24 mouse cellular contexts compared by ENCODE assay signal in genomic region chr7:133863151-133863550, GRCm38 (mm10).
A peak's percentile ranks its signal among the peaks of the same experiment; 100 is the strongest.
DNase-seq lines count a peak whose midpoint lies in the region; ATAC-seq and TF ChIP-seq lines count a peak whose summit lies in the region.
"Had no signal": no experiment of that assay in that cellular context is flagged by ENCODE, and none has a peak within 500 bp of the region (broad histone marks: within the 10 kb centered on the region; RNA-seq: fewer than 3 reads in every experiment).

No protein-coding gene starts in this region.

- no peak overlapping the region for H3K4me3 ChIP-seq in forebrain, embryonic 12.5 days (replicated peaks)
- no peak overlapping the region for H3K4me3 ChIP-seq in forebrain, embryonic 15.5 days
- no peak overlapping the region for H3K4me3 ChIP-seq in lung, postnatal 0 days (ENCODE audit: low read depth, low read length)
- H3K4me3 ChIP-seq: erythroblast, embryonic 14.5 days; hindbrain, embryonic 12.5 days; liver, embryonic 15.5 days; midbrain, embryonic 13.5 days; neural tube, embryonic 13.5 days had no signal

- H3K36me3 ChIP-seq in forebrain, embryonic 12.5 days (replicated peaks), result no peaks in the 10 kb centered on the region
- H3K36me3 ChIP-seq in forebrain, embryonic 15.5 days, result no peaks in the 10 kb centered on the region
- H3K36me3 ChIP-seq in lung, postnatal 0 days (ENCODE audit: insufficient read depth, low read length), result no peaks in the 10 kb centered on the region
- H3K36me3 ChIP-seq: hindbrain, embryonic 12.5 days; liver, embryonic 15.5 days; midbrain, embryonic 13.5 days; neural tube, embryonic 13.5 days had no signal

- no peaks in the 10 kb centered on the region for H3K9me3 ChIP-seq in forebrain, embryonic 12.5 days
- no peaks in the 10 kb centered on the region for H3K9me3 ChIP-seq in forebrain, embryonic 15.5 days
- no peaks in the 10 kb centered on the region for H3K9me3 ChIP-seq in lung, postnatal 0 days (ENCODE audit: low read length)
- H3K9me3 ChIP-seq: hindbrain, embryonic 12.5 days; liver, embryonic 15.5 days; midbrain, embryonic 13.5 days; neural tube, embryonic 13.5 days had no signal

- no peak for TF ChIP-seq EP300 in lung, postnatal 0 days (IDR thresholded peaks at IDR 0.05)

- H3K4me2 ChIP-seq in forebrain, embryonic 12.5 days, result no peak overlapping the region
- H3K4me2 ChIP-seq in forebrain, embryonic 15.5 days (replicated peaks), result no peak overlapping the region
- H3K4me2 ChIP-seq in lung, postnatal 0 days (replicated peaks; ENCODE audit: low read depth, low read length), result no peak overlapping the region
- H3K4me2 ChIP-seq: heart, embryonic 11.5 days; hindbrain, embryonic 12.5 days; liver, embryonic 15.5 days; midbrain, embryonic 13.5 days; neural tube, embryonic 13.5 days had no signal

- H3K27ac ChIP-seq in forebrain, embryonic 12.5 days, result peak overlapping the region; percentile 26; the same call in 1 of the 2 replicates
- H3K27ac ChIP-seq in forebrain, embryonic 15.5 days (replicated peaks), result no peak overlapping the region
- no peak overlapping the region for H3K27ac ChIP-seq in lung, postnatal 0 days (ENCODE audit: low read length)
- H3K27ac ChIP-seq: hindbrain, embryonic 12.5 days; hindbrain, postnatal 0 days; liver, embryonic 15.5 days; macrophage; midbrain, embryonic 13.5 days; neural tube, embryonic 13.5 days had no signal

- no peaks in the 10 kb centered on the region for H3K27me3 ChIP-seq in forebrain, embryonic 12.5 days
- no peaks in the 10 kb centered on the region for H3K27me3 ChIP-seq in forebrain, embryonic 15.5 days
- H3K27me3 ChIP-seq in lung, postnatal 0 days (replicated peaks; ENCODE audit: insufficient read depth, low read length), result no peaks in the 10 kb centered on the region
- H3K27me3 ChIP-seq: liver, embryonic 15.5 days; midbrain, embryonic 13.5 days; neural tube, embryonic 13.5 days had no signal

- no peak for DNase-seq in lung, postnatal 0 days (ENCODE audit: low spot score)
- DNase-seq in lung, adult 18-20 months, result no peak
- peak; percentile 21 for DNase-seq in adrenal gland, adult 8-10 months
- no peak for DNase-seq in layer of hippocampus, adult 9-11 months
- DNase-seq in cerebellum, adult 8-10 months, result no peak
- DNase-seq: cerebellum, adult 11-12 months; cerebellum, postnatal 10 days; gastrocnemius, postnatal 36 days; heart, adult 18-20 months; heart, postnatal 36 days; kidney, adult 9 months; kidney, postnatal 14 days had no signal

- no peak overlapping the region for H3K9ac ChIP-seq in forebrain, embryonic 12.5 days
- no peak overlapping the region for H3K9ac ChIP-seq in forebrain, embryonic 15.5 days (replicated peaks)
- no peak overlapping the region for H3K9ac ChIP-seq in lung, postnatal 0 days (replicated peaks; ENCODE audit: low read depth)
- H3K9ac ChIP-seq: hindbrain, embryonic 12.5 days; liver, embryonic 15.5 days; midbrain, embryonic 13.5 days; neural tube, embryonic 13.5 days had no signal

- no peaks in the 10 kb centered on the region for H3K4me1 ChIP-seq in forebrain, embryonic 12.5 days
- H3K4me1 ChIP-seq in forebrain, embryonic 15.5 days, result no peaks in the 10 kb centered on the region
- no peaks in the 10 kb centered on the region for H3K4me1 ChIP-seq in lung, postnatal 0 days (ENCODE audit: insufficient read depth, low read depth, low read length)
- H3K4me1 ChIP-seq: hindbrain, embryonic 12.5 days; liver, embryonic 15.5 days; midbrain, embryonic 13.5 days; neural tube, embryonic 13.5 days had no signal

- TF ChIP-seq CTCF in lung, postnatal 0 days (IDR thresholded peaks at IDR 0.05), result 0 out of 2 replicates have a peak, but pooled peaks have one; percentile 1

- no peak for ATAC-seq in forebrain, embryonic 12.5 days (ENCODE audit: low FRiP score)
- no peak for ATAC-seq in forebrain, embryonic 15.5 days (replicated peaks)
- ATAC-seq in lung, postnatal 0 days, result no peak
- ATAC-seq: CD4-positive, CD25-positive, alpha-beta regulatory T cell, adult 4 months; hindbrain, postnatal 0 days; intestine, postnatal 0 days; midbrain, embryonic 13.5 days had no signal

- WGBS in forebrain, embryonic 12.5 days, result 80% methylated on average over 3 of the region's 3 CpGs
- WGBS in forebrain, embryonic 15.5 days, result 68% methylated on average over 3 of the region's 3 CpGs
- 74% methylated on average over 3 of the region's 3 CpGs for WGBS in lung, postnatal 0 days
